Mouse (Mus musculus): Measurements from ENCODE around the gene Wdr24. TPM values are rescaled to one million over a fixed set of nuclear protein-coding genes. Genes with fewer than 3 reads are reported as not detected.
"Not testable (repeated sequence)": the region's sequence is repeated elsewhere in the genome, so short reads cannot be mapped to it uniquely, and the experiment has no call there.

Wdr24 gene
- polyA plus RNA-seq, 1 experiment from 2014 or later: 26.0 TPM

GRCm38 (mm10) chr17:25867509-25867835 is 44.0 kb downstream of the Wdr24 start:
- Histone ChIP-seq H3K9ac (no peak overlapping the region), H3K27ac (no peak overlapping the region), H3K27me3 (no peaks in the 10 kb centered on the region), H3K9me3 (no peaks in the 10 kb centered on the region), H3K36me3 (no peaks in the 10 kb centered on the region), H3K4me1 (peaks cover 14% of the 10 kb centered on the region), H3K4me3 (peak overlapping the region; percentile 67), H3K4me2 (replicated peaks) (peak overlapping the region; percentile 87)
- 13% methylated on average over 7 of the region's 7 CpGs for WGBS
- no peak for ATAC-seq (ENCODE audit: insufficient number of reproducible peaks, insufficient read depth, low FRiP score, low TSS enrichment)

- peak overlapping the region; percentile 38 for H3K9ac ChIP-seq
- no peaks in the 10 kb centered on the region for H3K27me3 ChIP-seq
- no peaks in the 10 kb centered on the region for H3K36me3 ChIP-seq
- peaks cover 14% of the 10 kb centered on the region for H3K4me1 ChIP-seq
- 1% methylated on average over 42 of the region's 42 CpGs for WGBS
- ATAC-seq (ENCODE audit: insufficient number of reproducible peaks, insufficient read depth, low FRiP score, low TSS enrichment): peak; percentile 23
- H3K27ac ChIP-seq: peak overlapping the region; percentile 33; the same call in 1 of the 2 replicates
- peak overlapping the region; percentile 87 for H3K4me2 ChIP-seq (replicated peaks)
- H3K4me3 ChIP-seq: peak overlapping the region; percentile 67
- H3K9me3 ChIP-seq: no peaks in the 10 kb centered on the region
These were observed 44.6 kb downstream of the Wdr24 start for GRCm38 (mm10) chr17:25867836-25868600.

- no peaks in the 10 kb centered on the region for H3K36me3 ChIP-seq
- H3K4me2 ChIP-seq (replicated peaks): peak within 1 kb of the TSS; percentile 87
- WGBS: under 1% methylated on average over 24 of the region's 24 CpGs
- H3K9me3 ChIP-seq: no peaks in the 10 kb centered on the region
- peak; percentile 84 for ATAC-seq (ENCODE audit: insufficient number of reproducible peaks, insufficient read depth, low FRiP score, low TSS enrichment)
- peak within 1 kb of the TSS; percentile 33; the same call in 1 of the 2 replicates for H3K27ac ChIP-seq
- H3K4me1 ChIP-seq: peaks cover 14% of the 10 kb centered on the region
- peak within 1 kb of the TSS; percentile 38 for H3K9ac ChIP-seq
- peak within 1 kb of the TSS; percentile 67 for H3K4me3 ChIP-seq
- no peaks in the 10 kb centered on the region for H3K27me3 ChIP-seq
These were observed 45.3 kb downstream of the Wdr24 start, which contains the start of gene Mcrip2 for GRCm38 (mm10) chr17:25868601-25869191. Gene Mcrip2 (minus strand): TSS chr17:25868764.

GRCm38 (mm10) chr17:25869498-25869897 is 46.1 kb downstream of the Wdr24 start:
- Histone ChIP-seq H3K4me3 (no peak overlapping the region), H3K27ac (no peak overlapping the region), H3K9ac (no peak overlapping the region), H3K4me2 (replicated peaks) (no peak overlapping the region), H3K27me3 (no peaks in the 10 kb centered on the region), H3K36me3 (no peaks in the 10 kb centered on the region), H3K4me1 (peaks cover 17% of the 10 kb centered on the region), H3K9me3 (no peaks in the 10 kb centered on the region)
- 92% methylated on average over 8 of the region's 8 CpGs for WGBS
- ATAC-seq (ENCODE audit: insufficient number of reproducible peaks, insufficient read depth, low FRiP score, low TSS enrichment): no peak

DNA sequence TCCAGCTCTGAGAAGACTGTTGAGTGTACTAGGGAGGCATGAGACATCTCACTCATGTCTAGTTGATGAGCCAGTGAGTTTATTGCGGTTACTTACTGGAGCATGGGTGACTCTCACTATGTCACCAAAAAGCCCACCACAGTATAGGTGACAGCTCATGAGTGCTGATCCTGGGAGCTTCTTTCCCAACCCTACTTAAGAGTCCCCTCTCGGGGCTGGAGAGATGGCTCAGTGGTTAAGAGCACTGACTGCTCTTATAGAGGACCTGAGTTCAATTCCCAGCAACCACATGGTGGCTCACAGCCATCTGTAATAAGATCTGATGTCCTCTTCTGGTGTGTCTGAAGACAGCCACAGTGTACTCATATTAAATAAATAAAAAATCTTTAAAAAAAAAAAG is 46.5 kb downstream of the Wdr24 start:
- H3K27me3 ChIP-seq: no peaks in the 10 kb centered on the region
- 89% methylated on average over 2 of the region's 2 CpGs for WGBS
- H3K4me2 ChIP-seq (replicated peaks): no peak overlapping the region
- H3K27ac ChIP-seq: no peak overlapping the region
- H3K9ac ChIP-seq: no peak overlapping the region
- no peak for ATAC-seq (ENCODE audit: insufficient number of reproducible peaks, insufficient read depth, low FRiP score, low TSS enrichment)
- H3K4me3 ChIP-seq: no peak overlapping the region
- H3K9me3 ChIP-seq: no peaks in the 10 kb centered on the region
- no peaks in the 10 kb centered on the region for H3K36me3 ChIP-seq
- peaks cover 17% of the 10 kb centered on the region for H3K4me1 ChIP-seq

- not testable (repeated sequence) for H3K4me3 ChIP-seq; H3K27ac ChIP-seq; H3K4me2 ChIP-seq (replicated peaks); ATAC-seq (ENCODE audit: insufficient number of reproducible peaks, insufficient read depth, low FRiP score, low TSS enrichment); H3K36me3 ChIP-seq; H3K9ac ChIP-seq; H3K9me3 ChIP-seq; H3K27me3 ChIP-seq
- peaks cover 25% of the 10 kb centered on the region for H3K4me1 ChIP-seq
These were observed 48.1 kb downstream of the Wdr24 start for GRCm38 (mm10) chr17:25871566-25871965.

DNA sequence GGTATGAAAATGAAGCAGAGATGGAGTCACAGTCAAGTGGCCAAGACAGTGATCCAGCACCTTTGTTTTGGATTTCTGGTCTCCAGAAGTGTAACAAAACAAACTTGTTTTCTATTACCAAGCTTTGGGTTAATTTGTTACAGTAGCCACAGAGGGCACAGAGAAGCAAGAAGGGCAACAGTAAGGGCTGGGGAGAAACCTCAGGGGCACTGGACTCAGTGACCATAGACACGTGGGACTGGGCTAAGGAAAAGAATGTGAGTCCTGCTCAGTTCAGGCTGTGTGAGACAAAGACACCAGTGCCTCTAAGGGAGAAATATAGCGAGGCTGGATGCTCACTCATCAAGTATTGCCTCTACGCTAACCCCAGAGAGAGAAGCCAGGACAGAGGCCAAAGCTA is 49.2 kb downstream of the Wdr24 start:
- Histone ChIP-seq H3K9me3 (no peaks in the 10 kb centered on the region), H3K4me1 (peaks cover 26% of the 10 kb centered on the region), H3K4me3 (no peak overlapping the region), H3K27ac (no peak overlapping the region), H3K9ac (no peak overlapping the region), H3K4me2 (replicated peaks) (no peak overlapping the region), H3K27me3 (no peaks in the 10 kb centered on the region), H3K36me3 (peaks cover 1% of the 10 kb centered on the region; the same call in 1 of the 2 replicates)
- WGBS: 82% methylated on average over 3 of the region's 3 CpGs
- no peak for ATAC-seq (ENCODE audit: insufficient number of reproducible peaks, insufficient read depth, low FRiP score, low TSS enrichment)

DNA sequence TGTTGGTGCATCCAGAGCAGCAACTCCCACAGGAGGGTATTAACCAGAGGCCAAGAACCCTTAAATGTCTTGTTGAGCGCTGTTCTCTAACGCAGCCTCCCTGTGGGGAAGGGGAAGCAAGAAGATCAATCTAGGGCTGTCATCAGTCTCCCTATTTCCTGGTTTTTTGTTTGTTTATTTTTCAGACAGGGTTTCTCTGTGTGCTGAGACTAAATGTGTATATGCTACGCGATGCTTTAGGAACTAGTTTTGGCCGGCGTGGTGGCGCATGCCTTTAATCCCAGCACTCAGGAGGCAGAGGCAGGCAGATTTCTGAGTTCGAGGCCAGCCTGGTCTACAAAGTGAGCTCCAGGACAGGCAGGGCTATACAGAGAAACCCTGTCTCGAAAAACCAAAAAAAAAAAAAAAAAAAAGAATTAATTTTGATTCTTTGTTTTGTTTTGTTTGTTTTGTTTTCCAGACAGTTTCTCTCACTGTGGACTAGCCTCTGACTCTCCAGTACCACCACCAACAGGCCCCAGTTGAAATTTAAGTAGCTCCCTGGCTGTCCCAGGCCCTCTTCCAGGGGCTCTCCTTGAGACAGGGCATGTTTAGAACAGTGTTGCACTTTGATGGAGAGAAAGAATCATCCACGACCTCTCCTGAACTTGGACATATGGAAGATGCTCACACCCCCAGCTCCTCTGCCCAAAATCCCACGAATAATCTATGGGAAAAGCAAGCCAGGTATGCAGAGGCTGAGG is 50.1 kb downstream of the Wdr24 start:
- H3K4me2 ChIP-seq (replicated peaks): peak overlapping the region; percentile 88

GRCm38 (mm10) chr17:25874148-25874720 is 50.8 kb downstream of the Wdr24 start:
- ATAC-seq (ENCODE audit: insufficient number of reproducible peaks, insufficient read depth, low FRiP score, low TSS enrichment): no peak
- peaks cover 16% of the 10 kb centered on the region for H3K4me1 ChIP-seq
- H3K4me3 ChIP-seq: peak overlapping the region; percentile 77
- no peaks in the 10 kb centered on the region for H3K9me3 ChIP-seq
- peak overlapping the region; percentile 88 for H3K4me2 ChIP-seq (replicated peaks)
- no peaks in the 10 kb centered on the region for H3K27me3 ChIP-seq
- 8% methylated on average over 14 of the region's 14 CpGs for WGBS
- peak overlapping the region; percentile 41; the same call in 1 of the 2 replicates for H3K9ac ChIP-seq
- H3K36me3 ChIP-seq: peaks cover 16% of the 10 kb centered on the region
- H3K27ac ChIP-seq: peak overlapping the region; percentile 87

More for the DNA sequence above, 50.1 kb downstream of the Wdr24 start:
- Histone ChIP-seq H3K36me3 (peaks cover 10% of the 10 kb centered on the region; the same call in 1 of the 2 replicates), H3K9me3 (no peaks in the 10 kb centered on the region), H3K4me1 (peaks cover 21% of the 10 kb centered on the region), H3K4me3 (no peak overlapping the region), H3K9ac (no peak overlapping the region), H3K27me3 (no peaks in the 10 kb centered on the region), H3K27ac (no peak overlapping the region)
- ATAC-seq (ENCODE audit: insufficient number of reproducible peaks, insufficient read depth, low FRiP score, low TSS enrichment): no peak
- WGBS: 68% methylated on average over 11 of the region's 11 CpGs

DNA sequence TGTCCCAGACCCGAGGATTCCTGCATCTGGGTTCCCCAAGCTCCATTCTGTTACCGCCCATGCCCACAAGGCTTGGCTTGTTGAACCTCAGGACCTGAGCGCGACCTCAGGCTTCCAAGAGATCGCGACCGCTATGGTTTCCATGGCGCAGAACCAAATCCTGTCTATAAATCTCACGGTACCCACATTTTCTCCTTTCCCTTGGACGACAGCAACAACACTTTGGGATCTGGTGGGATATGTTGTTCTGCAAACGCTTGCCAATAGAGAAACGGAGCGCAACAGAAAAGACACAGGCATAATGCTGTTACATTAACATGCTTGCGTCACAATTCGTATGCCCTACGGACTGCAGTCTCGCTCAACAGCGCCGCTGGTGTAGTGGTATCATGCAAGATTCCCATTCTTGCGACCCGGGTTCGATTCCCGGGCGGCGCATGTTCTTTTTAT is 51.3 kb downstream of the Wdr24 start, which contains the start of gene Mettl26:
TSS of gene Mettl26 (plus strand) at position 354 of the 450 bp plus-strand sequence.
- peak within 1 kb of the TSS; percentile 71 for H3K9ac ChIP-seq
- H3K36me3 ChIP-seq: peaks cover 17% of the 10 kb centered on the region
- H3K27me3 ChIP-seq: no peaks in the 10 kb centered on the region
- H3K4me1 ChIP-seq: peaks cover 16% of the 10 kb centered on the region
- peak within 1 kb of the TSS; percentile 87 for H3K27ac ChIP-seq
- peak within 1 kb of the TSS; percentile 77 for H3K4me3 ChIP-seq
- peak within 1 kb of the TSS; percentile 88 for H3K4me2 ChIP-seq (replicated peaks)
- ATAC-seq (ENCODE audit: insufficient number of reproducible peaks, insufficient read depth, low FRiP score, low TSS enrichment): no peak
- WGBS: 2% methylated on average over 25 of the region's 25 CpGs
- H3K9me3 ChIP-seq: no peaks in the 10 kb centered on the region
